Mouse (Mus musculus) brown adipose tissue, adult 24 weeks (tissue): ENCODE measurements around the gene Moap1. TPM values are rescaled to one million over a fixed set of nuclear protein-coding genes. Genes with fewer than 3 reads are reported as not detected.
A peak's percentile ranks its signal among the peaks of the same experiment; 100 is the strongest.

Source experiments
- H3K27ac ChIP-seq: fragments of 200-500 bp; replicated peaks from 2 replicates; pipeline ENCODE4 v1.5.1; 2012; ENCODE audit warnings: low read depth, mild to moderate bottlenecking, low read length
- H3K4me1 ChIP-seq: fragments of 200-500 bp; 2 replicates; pipeline ENCODE4 v1.6.1; 2012; ENCODE audit warnings: low read length, mixed read lengths; ENCODE audit not compliant: control insufficient read depth, insufficient read depth, insufficient read length
- H3K4me3 ChIP-seq: fragments of 200-500 bp; 2 replicates; pipeline ENCODE4 v1.5.1; 2012; ENCODE audit warnings: low read depth, mild to moderate bottlenecking, low read length, moderate library complexity; ENCODE audit not compliant: insufficient read depth
- polyA plus RNA-seq: library from polyadenylated mRNA; stranded (reverse); fragments of >200 nt; gene quantifications from 2 replicates; pipeline ENCODE4 v1.2.4, GENCODE M21; 2012; ENCODE audit not compliant: missing spikeins, insufficient read depth, insufficient read length

Moap1 gene
- polyA plus RNA-seq, 1 experiment = 1.6 TPM

GRCm38 (mm10) chr12:102757689-102758402 is 14.4 kb upstream of the Moap1 start, which contains the start of the genes Gm28051, Gon7 and Ubr7:
TSS of gene Gm28051 (minus strand) at chr12:102757765.
TSS of gene Gon7 (minus strand) at chr12:102757803.
TSS of gene Ubr7 (plus strand) at chr12:102757967.
- Histone ChIP-seq H3K4me1 (peaks cover 6% of the 10 kb centered on the region; the same call in 1 of the 2 replicates), H3K4me3 (peak within 1 kb of the TSS; percentile 98), H3K27ac (peak within 1 kb of the TSS; percentile 86)

DNA sequence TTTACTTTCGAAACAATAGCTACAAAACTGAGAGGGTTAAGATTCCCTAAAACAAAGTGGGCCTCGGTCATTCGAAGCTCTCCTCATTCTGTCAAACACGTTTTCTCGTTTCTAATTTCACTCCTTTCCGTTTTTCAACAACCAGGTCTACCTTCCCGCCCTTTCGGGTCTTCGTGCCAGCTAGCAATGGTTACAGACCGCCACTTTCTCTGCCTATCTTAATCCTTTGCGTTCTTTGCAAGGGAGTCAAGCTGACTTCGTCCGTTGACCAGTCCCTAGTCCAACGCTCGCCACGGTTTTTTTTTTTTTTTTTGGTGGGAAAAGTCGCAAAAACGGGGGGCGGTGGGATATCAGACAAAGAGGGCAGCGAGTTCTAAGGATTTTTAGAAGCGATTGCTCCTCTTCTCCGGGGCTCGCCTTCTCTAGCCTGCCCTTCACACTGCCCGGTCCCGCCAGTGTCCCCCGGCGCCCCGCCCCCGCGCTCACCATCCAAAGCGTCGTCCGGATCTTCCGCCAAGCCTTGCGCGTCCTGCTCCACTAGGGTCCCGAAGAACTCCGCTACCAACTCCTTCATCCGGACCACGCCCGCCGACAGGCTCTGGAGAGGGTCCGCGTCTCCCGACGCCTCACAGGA is 13.7 kb upstream of the Moap1 start:
- Histone ChIP-seq H3K4me1 (peaks cover 6% of the 10 kb centered on the region; the same call in 1 of the 2 replicates), H3K4me3 (peak overlapping the region; percentile 96), H3K27ac (peak overlapping the region; percentile 86)

DNA sequence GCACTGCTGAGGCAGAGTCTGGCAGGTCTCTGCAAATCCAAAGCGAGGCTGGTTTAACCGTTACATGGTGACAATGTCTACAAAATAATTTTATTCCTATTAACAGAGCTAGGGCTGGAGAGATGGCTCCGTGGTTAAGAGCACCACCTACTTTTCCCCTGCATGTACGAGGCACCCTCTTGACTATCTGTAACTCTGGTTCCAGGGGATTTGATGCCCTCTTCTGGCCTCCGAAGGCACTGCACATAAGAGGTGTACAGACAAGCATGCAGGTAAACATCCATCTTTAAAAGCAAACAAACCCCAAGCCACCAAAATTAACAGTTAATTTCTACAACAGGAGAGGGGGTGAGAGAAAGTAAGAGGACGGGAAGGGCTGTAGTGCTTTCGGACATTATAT is 12.8 kb upstream of the Moap1 start:
- Histone ChIP-seq H3K27ac (no peak overlapping the region), H3K4me1 (peaks cover 6% of the 10 kb centered on the region; the same call in 1 of the 2 replicates), H3K4me3 (peak overlapping the region; percentile 96; the same call in 1 of the 2 replicates)

GRCm38 (mm10) chr12:102748256-102748655 is 4.8 kb upstream of the Moap1 start:
- Histone ChIP-seq H3K4me1 (peaks cover 3% of the 10 kb centered on the region; the same call in 1 of the 2 replicates), H3K4me3 (no peak overlapping the region), H3K27ac (no peak overlapping the region)

DNA sequence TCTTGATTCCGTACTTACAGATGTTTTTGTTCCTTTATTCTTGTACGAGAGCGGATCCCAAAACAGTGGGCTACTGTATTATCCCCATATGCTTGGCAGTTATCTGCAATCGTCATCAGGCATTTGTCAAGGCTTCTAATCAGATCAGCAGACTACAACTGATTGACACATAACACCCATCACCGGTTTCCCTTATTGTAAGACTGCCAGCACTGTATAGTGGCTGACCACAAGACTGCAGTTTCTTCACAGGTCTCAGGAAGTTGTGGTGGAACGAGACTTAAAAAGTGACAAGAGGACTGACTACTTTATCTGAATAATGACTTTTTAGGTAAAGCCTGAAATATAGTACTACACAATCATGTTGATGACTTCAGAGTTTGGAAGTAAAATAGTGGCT is 1.4 kb upstream of the Moap1 start:
- peak overlapping the region; percentile 29; the same call in 1 of the 2 replicates for H3K4me3 ChIP-seq
- no peak overlapping the region for H3K27ac ChIP-seq
- peaks cover 7% of the 10 kb centered on the region; the same call in 1 of the 2 replicates for H3K4me1 ChIP-seq

GRCm38 (mm10) chr12:102743036-102743588 is 349 bp downstream of the Moap1 start:
- peaks cover 7% of the 10 kb centered on the region; the same call in 1 of the 2 replicates for H3K4me1 ChIP-seq
- peak overlapping the region; percentile 93 for H3K4me3 ChIP-seq

DNA sequence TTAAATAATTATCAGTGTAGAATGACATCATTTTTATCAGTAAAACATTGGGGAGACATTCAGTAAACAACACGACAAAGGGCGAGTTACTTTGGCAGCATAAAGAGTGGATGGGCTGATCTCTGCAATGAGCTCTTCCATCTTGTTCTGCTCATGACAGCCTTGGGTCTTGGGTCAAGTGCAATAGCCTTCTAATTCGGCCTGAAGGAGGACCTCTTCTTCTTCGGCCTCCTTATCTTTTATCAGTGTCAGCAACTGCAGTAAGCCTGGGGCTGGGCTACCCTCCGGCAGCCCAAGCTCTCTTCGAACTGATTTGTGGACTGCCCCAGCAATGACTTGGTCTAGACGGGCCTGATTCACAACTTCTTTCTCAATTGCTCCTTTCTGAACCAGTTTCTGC is 1.4 kb downstream of the Moap1 start:
- H3K4me3 ChIP-seq = no peak overlapping the region
- no peak overlapping the region for H3K27ac ChIP-seq
- peaks cover 7% of the 10 kb centered on the region; the same call in 1 of the 2 replicates for H3K4me1 ChIP-seq

More at GRCm38 (mm10) chr12:102743036-102743588, 349 bp downstream of the Moap1 start:
- H3K27ac ChIP-seq = peak overlapping the region; percentile 85

- Histone ChIP-seq H3K4me3 (no peak overlapping the region), H3K27ac (no peak overlapping the region), H3K4me1 (peaks cover 7% of the 10 kb centered on the region; the same call in 1 of the 2 replicates)
Observed at GRCm38 (mm10) chr12:102740285-102740684, 3.2 kb downstream of the Moap1 start.

DNA sequence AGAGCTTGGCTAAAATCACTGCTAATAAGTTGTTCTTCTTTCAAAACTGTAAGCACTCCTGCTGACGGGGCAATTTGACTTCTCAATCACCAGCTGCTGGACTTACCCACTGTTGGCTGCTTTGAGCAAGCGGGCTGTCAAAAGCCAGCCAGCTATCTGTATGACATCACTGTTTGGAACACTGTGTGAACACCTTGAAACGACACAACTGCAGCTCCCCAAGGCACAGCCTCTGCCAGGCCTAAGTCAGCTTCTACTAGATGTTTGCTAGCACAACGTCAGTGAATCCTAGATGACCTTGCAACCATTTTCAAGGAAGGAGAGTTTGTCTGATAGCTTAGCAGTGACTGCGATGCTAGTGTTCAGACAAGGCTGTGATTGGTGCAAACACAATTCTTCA is 4.4 kb downstream of the Moap1 start:
- H3K27ac ChIP-seq = no peak overlapping the region

DNA sequence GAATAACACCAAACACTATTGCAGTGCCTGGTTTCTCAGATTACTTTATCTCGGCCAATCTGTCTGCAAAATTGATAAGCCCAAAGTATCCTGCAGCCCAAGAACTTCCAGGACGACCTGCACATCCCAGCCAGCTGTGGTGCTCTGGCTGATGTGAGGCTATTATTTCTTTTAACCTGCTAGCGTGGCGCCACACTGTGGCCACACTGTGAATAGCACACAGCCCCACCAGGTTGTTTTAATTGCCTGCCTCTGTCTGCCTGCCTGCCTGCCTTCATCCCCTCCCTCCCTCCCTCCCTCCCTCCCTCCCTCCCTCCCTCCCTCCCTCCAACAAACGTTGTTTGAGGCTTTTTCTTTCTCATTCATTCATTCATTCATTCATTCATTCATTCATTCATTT is 10.1 kb downstream of the Moap1 start:
- Histone ChIP-seq H3K4me1 (peaks cover 7% of the 10 kb centered on the region), H3K4me3 (no peak overlapping the region), H3K27ac (no peak overlapping the region)

More for the DNA sequence above, 4.4 kb downstream of the Moap1 start:
- no peak overlapping the region for H3K4me3 ChIP-seq
- peaks cover 4% of the 10 kb centered on the region; the same call in 1 of the 2 replicates for H3K4me1 ChIP-seq

DNA sequence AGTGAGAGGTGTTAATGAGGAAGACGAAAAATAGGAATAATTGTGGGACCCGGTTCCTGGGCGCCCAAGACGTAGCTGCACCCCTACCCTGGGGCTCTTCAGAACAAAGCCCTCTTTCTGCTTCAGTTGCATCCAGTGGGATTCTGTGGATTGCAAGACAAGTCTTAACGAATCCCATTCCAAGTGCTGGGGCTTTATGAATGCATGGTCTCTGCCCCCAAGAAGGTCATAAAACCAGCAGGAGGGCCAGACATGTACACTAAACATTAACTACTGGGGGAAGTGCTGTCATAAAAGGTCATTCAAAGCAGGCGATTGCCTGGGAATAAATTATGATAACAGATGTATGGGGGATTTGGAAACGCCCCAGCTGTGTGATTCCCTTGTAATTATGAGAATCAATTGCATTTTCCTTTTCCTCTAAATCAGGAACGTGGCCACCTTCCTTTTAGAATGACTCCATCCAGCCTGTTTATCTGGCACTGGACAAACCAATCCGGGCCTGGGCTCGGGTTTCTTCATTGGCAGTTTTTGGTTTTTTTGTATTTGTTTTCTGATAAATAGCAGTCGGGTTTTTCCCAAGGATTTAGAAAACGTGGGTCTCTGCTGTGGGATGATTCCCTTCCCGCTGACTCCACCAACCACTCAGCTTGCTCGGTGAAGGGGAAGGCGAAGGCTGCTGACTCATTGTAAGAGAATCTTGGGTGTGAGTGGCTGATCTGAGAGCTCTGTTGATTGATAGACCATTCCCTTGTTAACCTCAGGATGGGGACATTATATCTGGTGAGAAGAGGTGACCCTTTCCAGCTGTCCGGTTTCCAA is 12.5 kb downstream of the Moap1 start:
- peak overlapping the region; percentile 27; the same call in 1 of the 2 replicates for H3K4me3 ChIP-seq
- no peak overlapping the region for H3K27ac ChIP-seq
- peaks cover 7% of the 10 kb centered on the region for H3K4me1 ChIP-seq

GRCm38 (mm10) chr12:102729855-102730797 is 13.3 kb downstream of the Moap1 start:
- H3K4me1 ChIP-seq = peaks cover 7% of the 10 kb centered on the region
- no peak overlapping the region for H3K27ac ChIP-seq
- H3K4me3 ChIP-seq = peak overlapping the region; percentile 27

DNA sequence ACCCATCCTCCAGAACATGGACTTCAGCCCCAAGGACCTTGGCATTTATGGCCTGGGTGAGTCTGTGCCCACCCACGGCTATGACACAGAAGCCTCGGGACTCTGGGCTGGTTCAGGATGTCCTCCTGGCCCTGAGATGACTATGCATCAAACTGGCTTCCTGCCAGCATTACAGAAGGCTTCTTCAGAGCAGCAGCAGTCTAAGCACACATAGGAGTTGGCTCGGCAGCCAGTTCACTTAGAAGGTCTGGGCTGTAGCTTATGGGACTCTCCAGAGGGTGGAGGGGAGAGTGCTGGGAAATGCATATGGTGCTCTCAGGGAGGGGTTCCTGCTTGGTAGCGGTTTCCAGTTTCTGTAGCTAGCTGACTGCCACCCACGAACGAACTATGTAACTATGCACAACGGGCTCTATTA is 17.7 kb downstream of the Moap1 start:
- Histone ChIP-seq H3K27ac (no peak overlapping the region), H3K4me3 (no peak overlapping the region), H3K4me1 (0 out of 2 replicates have a peak, but pooled peaks cover 6% of the 10 kb centered on the region)

DNA sequence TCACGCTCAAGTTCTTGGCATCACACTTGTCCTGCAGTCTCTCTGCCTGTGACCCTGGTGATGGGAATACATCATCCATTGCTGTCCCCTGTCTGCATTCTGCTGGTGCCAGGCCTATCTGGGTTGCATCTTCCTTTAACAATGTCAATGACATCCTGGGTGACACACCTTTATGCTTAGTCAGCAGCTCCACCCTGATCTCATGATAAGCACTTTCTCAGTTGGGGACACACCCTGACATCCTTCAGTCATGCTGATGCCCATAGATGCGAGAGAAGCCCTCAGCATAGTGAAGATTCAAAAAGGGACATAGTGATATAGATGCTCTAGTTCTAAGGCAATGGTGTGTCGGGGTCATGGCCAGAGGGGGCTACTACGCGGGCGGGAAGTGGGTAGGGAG is 18.3 kb downstream of the Moap1 start:
- no peak overlapping the region for H3K4me3 ChIP-seq

More for the DNA sequence above, 18.3 kb downstream of the Moap1 start:
- H3K4me1 ChIP-seq = no peaks in the 10 kb centered on the region
- H3K27ac ChIP-seq = no peak overlapping the region
